Mouse (Mus musculus) myocyte (in vitro differentiated cells): ENCODE data around the gene Gm21988.

Experiments
- MAX ChIP-seq: IDR thresholded peaks from one replicate; pipeline ENCODE4 v1.6.1; 2011; ENCODE audit warnings: low read depth, mild to moderate bottlenecking, control low read depth
- POLR2A ChIP-seq: IDR thresholded peaks from one replicate; pipeline ENCODE4 v1.6.1; 2011; ENCODE audit warnings: low read depth, mild to moderate bottlenecking, control low read depth, moderate library complexity; ENCODE audit not compliant: insufficient read length
- TCF12 ChIP-seq: IDR thresholded peaks from one replicate; pipeline ENCODE4 v1.6.1; 2011; ENCODE audit warnings: mild to moderate bottlenecking, control low read depth; ENCODE audit not compliant: poor library complexity, insufficient read depth, severe bottlenecking
- TCF3 ChIP-seq: IDR thresholded peaks from one replicate; pipeline ENCODE4 v1.6.1; 2011; ENCODE audit warnings: low read depth, control low read depth; ENCODE audit not compliant: insufficient read length
- USF1 ChIP-seq: IDR thresholded peaks from one replicate; pipeline ENCODE4 v1.6.1; 2011; ENCODE audit warnings: low read depth, mild to moderate bottlenecking, control low read depth, moderate library complexity

GRCm38 (mm10) chr11:70214856-70215209, 24.8 kb downstream of the Gm21988 start:
- TF ChIP-seq MAX (no peak), USF1 (no peak), POLR2A (no peak), TCF3 (no peak), TCF12 (no peak)
